Mouse (Mus musculus) erythroblast, adult 5-6 weeks (primary cell): ENCODE results near the gene Igfbp3. TPM values are rescaled to one million over a fixed set of nuclear protein-coding genes. Genes with fewer than 3 reads are reported as not detected.

Experiments
- ATAC-seq: replicated peaks from 2 replicates; pipeline ENCODE4 v1.8.0; 2016; ENCODE audit warnings: moderate number of reproducible peaks, mild to moderate bottlenecking, moderate TSS enrichment, inconsistent platforms; ENCODE audit not compliant: poor library complexity, low FRiP score, severe bottlenecking
- total RNA-seq, 2 experiments: library from RNA; stranded (forward) in 1 of 2; stranded (reverse) in 1 of 2; fragments of 150-400 nt in 1 of 2; fragments of 200-764, 138-1000 nt in 1 of 2; gene quantifications; 2 replicates each; pipeline versions ENCODE4 v1.2.3 to v1.2.4; 2015 to 2017; ENCODE audit warnings: low replicate concordance in 2 of 2

The Igfbp3 gene
- total RNA-seq, 2 experiments from 2014 or later, result not detected

DNA sequence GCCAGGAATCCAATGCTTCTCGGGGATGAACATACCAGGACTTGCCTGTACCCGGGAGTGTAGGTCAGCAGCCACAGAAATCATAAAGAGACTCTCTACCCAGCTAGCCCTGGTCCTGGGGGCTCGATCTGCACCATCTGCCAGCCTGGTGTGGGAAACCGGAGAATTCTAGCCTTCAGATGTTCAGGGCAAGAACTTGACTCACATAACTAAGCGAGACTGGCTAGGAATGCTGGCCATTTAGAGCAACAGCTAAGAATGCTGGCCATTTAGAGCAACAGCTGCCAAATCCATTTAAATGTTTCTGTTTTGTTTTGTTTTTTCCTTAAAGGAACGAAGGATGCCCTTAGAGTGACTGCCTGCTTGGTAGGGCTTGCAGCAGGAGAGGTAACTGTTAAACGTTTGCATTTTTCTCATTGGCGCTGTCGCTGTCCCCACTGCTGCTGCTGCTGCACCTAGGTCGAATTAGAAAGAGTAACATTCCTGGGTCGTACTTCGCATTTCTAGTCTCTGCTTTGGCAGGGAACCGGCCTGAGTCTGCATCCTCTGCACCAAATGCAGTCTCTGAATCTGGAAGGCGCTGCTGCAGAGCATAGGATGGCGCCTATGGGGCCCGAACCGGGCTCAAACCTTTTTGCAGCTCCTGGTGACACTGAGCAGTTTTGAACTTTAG lies 1.5 kb downstream of the Igfbp3 start:
- no peak for ATAC-seq

- ATAC-seq, result no peak
These were observed 2.5 kb downstream of the Igfbp3 start for GRCm38 (mm10) chr11:7211211-7211610.

- no peak for ATAC-seq
These were observed 3.4 kb downstream of the Igfbp3 start for GRCm38 (mm10) chr11:7210343-7210742.

- ATAC-seq, result no peak
These were observed 9.9 kb downstream of the Igfbp3 start for GRCm38 (mm10) chr11:7203846-7204245.

GRCm38 (mm10) chr11:7202206-7202605 lies 11.5 kb downstream of the Igfbp3 start:
- ATAC-seq, result no peak

DNA sequence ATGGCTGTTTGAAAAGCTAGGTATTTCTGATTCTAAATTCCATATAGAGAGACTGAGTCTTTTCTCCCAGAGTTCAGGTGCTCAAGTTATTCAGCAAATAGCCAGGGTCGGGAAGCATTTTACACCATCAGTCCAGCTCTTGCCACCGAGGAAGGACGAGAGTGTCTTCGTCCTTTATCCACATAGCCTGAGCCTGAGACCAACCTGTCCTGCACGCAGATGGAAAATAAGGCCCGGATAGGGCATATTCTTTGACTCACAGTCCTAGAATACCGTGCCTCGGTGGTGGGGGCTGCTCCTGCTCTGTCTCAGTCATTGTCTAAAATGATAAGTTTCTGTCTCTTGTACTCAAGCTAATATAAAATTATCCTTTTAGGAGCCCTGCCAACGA lies 13.3 kb downstream of the Igfbp3 start:
- no peak for ATAC-seq

GRCm38 (mm10) chr11:7199736-7200392 lies 13.9 kb downstream of the Igfbp3 start:
- no peak for ATAC-seq

- ATAC-seq, result no peak
These were observed 15.1 kb downstream of the Igfbp3 start for GRCm38 (mm10) chr11:7198481-7199256.

GRCm38 (mm10) chr11:7198006-7198405 lies 15.7 kb downstream of the Igfbp3 start:
- no peak for ATAC-seq

- ATAC-seq, result no peak
These were observed 16.2 kb downstream of the Igfbp3 start, which contains the start of gene Igfbp1 for GRCm38 (mm10) chr11:7197491-7197941. Gene Igfbp1 (plus strand): TSS chr11:7197782.

DNA sequence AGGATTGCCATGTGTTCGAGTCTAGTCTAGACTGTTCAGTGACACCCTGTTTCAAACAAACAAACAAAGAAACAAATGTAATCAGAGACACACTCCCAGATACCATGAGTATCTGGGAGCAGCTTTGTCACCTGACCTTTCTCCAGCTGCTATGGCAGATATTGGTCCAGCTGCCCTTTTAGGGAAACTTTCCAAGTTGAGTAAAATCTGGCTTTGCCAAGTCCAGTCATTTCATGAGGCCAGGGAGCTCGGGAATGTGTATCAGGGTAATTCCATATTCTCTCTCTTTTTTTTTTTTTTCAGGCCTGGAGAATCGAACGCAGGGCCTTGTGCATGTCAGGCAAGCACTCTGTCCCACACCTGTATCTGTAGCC lies 18.4 kb downstream of the Igfbp3 start:
- ATAC-seq, result no peak

- no peak for ATAC-seq
These were observed 19.1 kb downstream of the Igfbp3 start for GRCm38 (mm10) chr11:7194432-7195311.

DNA sequence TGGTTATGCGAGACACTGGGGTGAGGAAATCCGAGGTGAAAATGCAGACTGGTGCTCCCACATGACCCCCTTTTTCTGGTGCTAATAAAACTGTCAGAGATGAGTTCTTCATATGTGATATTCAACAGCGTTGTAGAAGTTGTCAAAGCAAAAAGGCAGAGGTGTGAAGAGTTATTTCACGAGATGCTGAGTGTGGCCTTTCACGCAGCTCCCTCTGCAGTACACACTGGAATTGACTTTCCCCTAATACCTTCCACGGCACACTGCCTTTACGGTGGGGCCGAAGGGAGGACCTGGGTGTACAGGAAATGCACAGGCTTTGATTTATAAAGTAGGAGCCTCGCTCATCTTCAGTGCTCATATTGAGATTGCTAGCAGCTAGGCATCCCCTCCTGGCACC lies 20.6 kb downstream of the Igfbp3 start:
- no peak for ATAC-seq

DNA sequence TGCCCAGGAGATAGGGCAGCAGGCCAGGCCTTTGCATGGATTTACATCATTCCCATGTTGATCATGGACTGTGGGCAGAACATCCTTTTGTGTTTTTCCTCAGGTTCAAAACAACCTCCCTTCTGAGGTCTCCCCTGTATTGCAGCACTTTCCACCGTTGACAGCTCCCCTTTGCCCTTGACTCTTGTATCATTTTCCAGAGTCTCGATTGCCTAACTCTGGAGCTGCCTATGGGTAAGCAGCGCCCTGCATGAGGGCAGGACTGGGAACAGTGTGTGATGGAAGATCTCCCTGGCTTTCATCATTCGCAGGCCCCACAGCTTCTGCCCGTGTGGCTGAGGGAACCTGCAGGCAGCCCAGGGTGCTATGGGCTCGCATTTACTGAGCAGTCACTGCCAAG lies 21.0 kb downstream of the Igfbp3 start:
- no peak for ATAC-seq

- no peak for ATAC-seq
These were observed 25.3 kb downstream of the Igfbp3 start, which contains the start of gene Gm11985 for GRCm38 (mm10) chr11:7188469-7188868. Gene Gm11985 (minus strand): TSS chr11:7188569.

DNA sequence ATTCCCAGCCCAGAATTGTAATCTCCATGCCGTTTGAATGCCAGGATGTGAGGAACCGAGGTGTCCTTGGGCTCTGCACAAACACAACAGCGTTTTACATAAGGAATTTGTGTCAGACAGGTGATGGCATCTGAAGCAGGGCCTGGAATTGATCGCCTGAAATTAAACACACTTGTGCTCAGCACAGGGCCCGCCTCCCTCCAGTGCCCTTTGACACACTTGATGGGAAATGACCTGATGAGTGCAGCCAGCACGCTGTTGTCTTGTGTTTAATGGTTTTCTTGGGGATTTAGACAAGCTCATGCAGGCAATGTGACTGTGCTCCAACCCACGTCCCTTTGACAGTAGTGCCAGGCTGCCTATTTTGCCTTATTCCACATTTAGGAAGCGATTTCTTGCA lies 26.3 kb downstream of the Igfbp3 start:
- no peak for ATAC-seq

GRCm38 (mm10) chr11:7184420-7184819 lies 29.3 kb downstream of the Igfbp3 start:
- ATAC-seq, result no peak

DNA sequence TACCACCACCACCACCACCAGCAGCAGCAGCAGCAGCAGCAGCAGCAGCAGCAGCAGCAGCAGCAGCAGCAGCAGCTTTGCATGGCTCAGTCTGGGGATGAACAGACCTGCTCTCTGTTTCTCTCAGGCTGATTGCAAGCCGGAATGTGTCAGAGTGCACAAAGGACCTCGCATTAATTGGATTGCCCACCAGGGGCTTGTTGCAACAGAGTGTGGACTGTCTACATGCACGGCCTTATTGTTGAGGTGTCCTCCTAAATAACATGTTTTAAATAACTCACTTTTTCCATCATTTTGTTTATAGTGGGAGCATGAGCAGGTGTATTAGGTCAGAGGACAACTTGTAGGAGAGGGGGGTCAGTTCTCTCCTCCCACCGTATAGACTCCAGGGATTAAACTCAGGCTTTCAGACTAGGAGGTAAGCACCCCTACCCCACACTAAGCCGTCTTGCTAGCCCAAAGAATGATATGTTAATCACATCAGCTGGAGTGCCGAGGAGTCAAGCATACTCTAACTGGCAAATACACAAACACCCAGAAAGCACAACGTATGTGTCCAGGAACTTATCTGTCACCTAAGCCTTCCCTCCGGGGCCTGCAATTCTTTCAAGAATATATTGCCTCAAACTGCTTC lies 31.2 kb downstream of the Igfbp3 start:
- ATAC-seq, result no peak

GRCm38 (mm10) chr11:7179276-7179675 lies 34.4 kb downstream of the Igfbp3 start:
- no peak for ATAC-seq
